Mouse (Mus musculus) stomach, postnatal 0 days (tissue): ENCODE measurements around the gene Banf1. TPM values are rescaled to one million over a fixed set of nuclear protein-coding genes. Genes with fewer than 3 reads are reported as not detected.

Experiments
- ATAC-seq: fragments of 200-750 bp; cut with Nextera tagmentation; 2 replicates; pipeline ENCODE4 v1.8.0; 2017; ENCODE audit not compliant: low FRiP score, low TSS enrichment
- DNase-seq: peaks from one replicate; pipeline ENCODE4 v3.0.0-alpha.2; 2016; ENCODE audit warnings: low spot score
- H3K27ac ChIP-seq: fragments of 300-500 bp; sonication (generic); replicated peaks from 2 replicates; pipeline ENCODE4 v1.5.1; 2014; ENCODE audit warnings: mild to moderate bottlenecking, control low read depth
- H3K27me3 ChIP-seq: fragments of 300-500 bp; sonication (generic); 2 replicates; pipeline ENCODE4 v1.6.1; 2014; ENCODE audit warnings: low read length; ENCODE audit not compliant: control insufficient read depth, insufficient read depth
- H3K36me3 ChIP-seq: fragments of 300-500 bp; sonication (generic); 2 replicates; pipeline ENCODE4 v1.6.1; 2014; ENCODE audit warnings: low read length, mixed read lengths; ENCODE audit not compliant: control insufficient read depth, insufficient read depth
- H3K4me1 ChIP-seq: fragments of 300-500 bp; sonication (generic); replicated peaks from 2 replicates; pipeline ENCODE4 v1.6.1; 2014; ENCODE audit warnings: antibody characterized with exemption; ENCODE audit not compliant: control insufficient read depth, insufficient read depth
- H3K4me2 ChIP-seq: fragments of 300-500 bp; sonication (generic); replicated peaks from 2 replicates; pipeline ENCODE4 v1.6.1; 2014; ENCODE audit warnings: low read depth, mild to moderate bottlenecking, control low read depth, moderate library complexity
- H3K4me3 ChIP-seq: fragments of 300-500 bp; sonication (generic); 2 replicates; pipeline ENCODE4 v1.5.1; 2014; ENCODE audit warnings: low read depth, low read length, control low read depth
- H3K9ac ChIP-seq: fragments of 300-500 bp; sonication (generic); 2 replicates; pipeline ENCODE4 v1.6.1; 2014; ENCODE audit warnings: mild to moderate bottlenecking, low read length, control low read depth, mixed read lengths
- H3K9me3 ChIP-seq: fragments of 300-500 bp; sonication (generic); 2 replicates; pipeline ENCODE4 v1.6.1; 2016; ENCODE audit warnings: low read length; ENCODE audit not compliant: control insufficient read depth
- CTCF ChIP-seq: IDR thresholded peaks from 2 replicates; pipeline ENCODE4 v1.5.1; 2016; ENCODE audit warnings: antibody characterized with exemption, low read depth, mild to moderate bottlenecking, moderate library complexity
- EP300 ChIP-seq: optimal IDR thresholded peaks from 2 replicates; pipeline ENCODE3; 2016; ENCODE audit warnings: antibody characterized with exemption
- WGBS: fragments of 180-500 bp; shearing (Covaris S2); extraction: QIAGEN DNeasy Blood & Tissue Kit; methylation state at CpG from one replicate; pipeline ENCODE4 v1.1.7; 2014; 5-methylcytosine and 5-hydroxymethylcytosine counted together
- polyA plus RNA-seq: library from polyadenylated mRNA; unstranded; fragments of >200 nt; fragmentation: Nextera tagmentation; extraction: Ambion mirVana; gene quantifications from 2 replicates; pipeline ENCODE4 v1.2.1, GENCODE M21; 2015

Banf1 gene
- polyA plus RNA-seq, result 279 and 293 TPM in 2 replicates

DNA sequence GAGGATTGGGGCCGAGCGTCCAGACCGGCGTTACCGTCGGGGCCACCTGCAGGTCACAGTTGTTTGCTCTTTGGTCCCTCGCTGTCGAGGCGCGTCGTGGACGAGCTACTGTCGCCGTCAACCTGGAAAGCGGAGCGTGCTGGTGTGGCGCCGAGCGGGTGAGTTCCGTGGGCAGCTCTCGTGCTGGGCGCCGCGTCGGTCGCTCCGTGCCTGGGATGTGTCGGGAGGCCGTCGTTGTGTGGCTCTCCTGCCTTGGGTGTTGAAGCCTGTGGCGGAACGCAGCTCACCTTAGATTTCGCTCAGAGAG lies at the start of gene Banf1:
Banf1 (minus strand) TSS at position 116 of the 307 bp plus-strand sequence.
- TF ChIP-seq CTCF, result no peak
- Histone ChIP-seq H3K27me3 (no peaks in the 10 kb centered on the region), H3K36me3 (peaks cover 15% of the 10 kb centered on the region; the same call in 1 of the 2 replicates), H3K4me1 (peaks cover 6% of the 10 kb centered on the region; the same call in 1 of the 2 replicates), H3K4me2 (peak within 1 kb of the TSS; percentile 93), H3K9me3 (no peaks in the 10 kb centered on the region), H3K9ac (peak within 1 kb of the TSS; percentile 54), H3K27ac (peak within 1 kb of the TSS; percentile 96), H3K4me3 (peak within 1 kb of the TSS; percentile 55)
- ATAC-seq, result no peak
- DNase-seq, result no peak
- under 1% methylated on average over 31 of the region's 33 CpGs for WGBS

DNA sequence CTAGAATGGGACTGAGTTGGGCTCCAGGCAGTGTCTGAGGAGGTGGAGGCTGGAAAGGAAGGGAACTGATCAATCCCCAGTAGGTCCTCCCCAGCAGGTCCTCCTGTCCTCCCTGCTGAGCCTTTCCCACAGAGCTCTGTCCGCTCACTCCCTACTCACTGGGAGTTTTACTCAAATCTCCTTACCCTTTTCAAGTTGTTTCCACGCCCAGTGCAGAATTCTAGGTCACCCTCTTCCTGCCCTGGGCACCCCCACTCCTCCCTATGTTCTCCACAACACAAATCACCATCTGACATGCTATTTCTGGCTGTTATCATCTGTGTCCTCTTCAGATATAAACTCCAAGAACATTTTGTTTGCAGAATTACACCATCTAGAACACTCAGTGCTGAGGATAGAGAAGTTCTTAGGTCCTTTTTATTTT lies 47.6 kb upstream of the Banf1 start:
- DNase-seq (no peak), ATAC-seq (no peak)
- no peaks in the 10 kb centered on the region for H3K4me1 ChIP-seq
- no peak overlapping the region for H3K9ac ChIP-seq
- no peak overlapping the region for H3K4me3 ChIP-seq
- no peaks in the 10 kb centered on the region for H3K36me3 ChIP-seq
- no peaks in the 10 kb centered on the region for H3K27me3 ChIP-seq
- 56% methylated on average over 2 of the region's 2 CpGs for WGBS
- H3K4me2 ChIP-seq, result no peak overlapping the region
- TF ChIP-seq CTCF, result no peak
- no peak for TF ChIP-seq EP300
- H3K9me3 ChIP-seq, result no peaks in the 10 kb centered on the region
- no peak overlapping the region for H3K27ac ChIP-seq

DNA sequence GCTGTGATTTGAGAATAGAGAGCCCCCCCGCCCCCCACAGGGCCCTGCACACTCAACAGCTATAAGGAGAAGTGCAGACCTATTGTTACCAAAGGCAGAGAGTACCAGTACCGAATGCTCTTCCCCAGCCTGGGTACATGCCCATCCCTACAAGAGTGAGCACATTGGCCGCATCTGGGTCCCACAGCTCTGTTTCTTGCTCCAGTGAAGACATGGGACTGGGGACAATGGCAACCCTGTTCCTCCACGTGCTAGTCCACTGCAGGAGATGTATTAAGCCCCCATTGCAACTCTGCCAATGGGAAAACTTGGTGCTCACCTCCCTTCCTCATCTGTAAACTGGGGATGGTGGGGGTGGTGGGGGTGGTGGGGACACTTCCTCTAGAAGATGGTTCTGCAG lies 46.9 kb upstream of the Banf1 start:
- Histone ChIP-seq H3K4me1 (no peaks in the 10 kb centered on the region), H3K4me2 (no peak overlapping the region), H3K9ac (no peak overlapping the region), H3K9me3 (no peaks in the 10 kb centered on the region), H3K27ac (no peak overlapping the region), H3K4me3 (no peak overlapping the region), H3K27me3 (no peaks in the 10 kb centered on the region), H3K36me3 (peaks cover 1% of the 10 kb centered on the region; the same call in 1 of the 2 replicates)
- ATAC-seq, result no peak
- DNase-seq, result no peak
- WGBS, result 73% methylated on average over 4 of the region's 4 CpGs
- TF ChIP-seq EP300 (no peak), CTCF (no peak)

DNA sequence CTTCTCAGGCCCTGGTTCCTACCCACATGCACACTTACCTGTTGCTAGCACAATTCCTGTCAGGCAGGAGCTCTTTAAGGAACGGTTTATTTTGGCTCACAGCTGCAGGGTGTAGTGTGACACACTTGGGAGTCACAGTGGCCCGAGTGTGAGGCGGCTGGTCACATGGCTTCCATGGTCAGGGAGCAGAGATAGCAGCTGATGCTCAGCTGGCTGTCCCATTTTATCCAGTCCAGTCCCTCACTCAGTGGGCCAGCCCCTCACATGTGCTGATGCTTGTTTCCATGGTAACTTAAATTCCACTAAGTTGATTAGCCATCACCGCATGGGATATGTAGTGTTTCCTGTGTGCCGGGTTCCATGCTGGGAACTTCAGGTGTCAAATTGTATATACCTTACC lies 45.0 kb upstream of the Banf1 start:
- H3K27me3 ChIP-seq, result no peaks in the 10 kb centered on the region
- H3K36me3 ChIP-seq, result peaks cover 2% of the 10 kb centered on the region; the same call in 1 of the 2 replicates
- TF ChIP-seq EP300 (no peak), CTCF (no peak)
- ATAC-seq (no peak), DNase-seq (no peak)
- no peaks in the 10 kb centered on the region for H3K9me3 ChIP-seq
- no peak overlapping the region for H3K9ac ChIP-seq
- WGBS, result 60% methylated on average over 5 of the region's 5 CpGs
- H3K27ac ChIP-seq, result no peak overlapping the region
- H3K4me1 ChIP-seq, result no peaks in the 10 kb centered on the region
- no peak overlapping the region for H3K4me3 ChIP-seq
- H3K4me2 ChIP-seq, result no peak overlapping the region

DNA sequence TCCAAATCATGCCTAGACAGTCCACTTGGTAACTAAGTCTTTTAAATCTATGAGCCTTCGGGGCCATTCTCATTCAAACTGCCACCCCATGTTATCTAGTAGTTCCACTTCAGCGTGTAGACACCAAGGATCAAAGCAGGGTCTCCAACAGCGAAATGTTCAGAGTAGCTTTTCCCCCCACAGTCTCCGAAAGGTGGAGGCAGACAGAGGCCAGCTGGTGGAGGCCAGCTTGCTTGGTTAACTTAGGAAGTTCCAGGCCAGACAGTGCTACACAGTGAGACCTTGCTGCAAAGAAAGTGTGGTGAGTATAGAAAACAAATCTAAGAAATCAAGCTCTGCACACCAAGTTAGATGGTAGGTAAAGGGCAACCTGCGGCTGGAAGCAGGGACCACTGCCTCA lies 43.7 kb upstream of the Banf1 start:
- H3K9me3 ChIP-seq, result no peaks in the 10 kb centered on the region
- H3K9ac ChIP-seq, result no peak overlapping the region
- DNase-seq (no peak), ATAC-seq (no peak)
- peaks cover 2% of the 10 kb centered on the region; the same call in 1 of the 2 replicates for H3K36me3 ChIP-seq
- H3K4me3 ChIP-seq, result no peak overlapping the region
- no peak for TF ChIP-seq CTCF
- TF ChIP-seq EP300, result no peak
- no peaks in the 10 kb centered on the region for H3K27me3 ChIP-seq
- H3K27ac ChIP-seq, result no peak overlapping the region
- H3K4me2 ChIP-seq, result no peak overlapping the region
- H3K4me1 ChIP-seq, result no peaks in the 10 kb centered on the region
- 88% methylated on average over 5 of the region's 5 CpGs for WGBS

DNA sequence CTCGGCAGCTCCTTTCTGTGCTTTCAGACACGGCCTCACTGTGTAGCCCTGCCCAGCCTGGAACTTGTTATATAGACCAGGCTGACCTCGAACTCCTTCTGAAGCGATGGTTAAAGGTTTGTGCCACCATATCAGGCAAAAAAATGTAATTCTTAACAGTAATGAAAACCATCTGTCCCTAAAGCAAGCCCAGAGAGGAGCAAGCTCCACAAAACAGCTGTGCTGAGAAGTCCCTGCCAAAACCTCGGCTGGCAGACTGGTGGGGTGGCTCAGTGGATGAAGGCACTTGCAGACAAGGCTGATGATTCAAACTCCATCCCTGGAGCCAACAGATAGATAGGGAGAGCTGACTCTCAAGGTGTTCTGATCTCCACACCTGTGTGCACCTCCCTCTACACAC lies 42.1 kb upstream of the Banf1 start:
- Histone ChIP-seq H3K9ac (no peak overlapping the region), H3K4me3 (no peak overlapping the region), H3K27me3 (no peaks in the 10 kb centered on the region), H3K36me3 (peaks cover 2% of the 10 kb centered on the region; the same call in 1 of the 2 replicates), H3K4me1 (no peaks in the 10 kb centered on the region), H3K9me3 (no peaks in the 10 kb centered on the region), H3K27ac (no peak overlapping the region; the same call in 1 of the 2 replicates), H3K4me2 (no peak overlapping the region)
- no peak for DNase-seq
- no peak for ATAC-seq
- TF ChIP-seq CTCF, result no peak
- TF ChIP-seq EP300, result no peak
- 54% methylated on average over 5 of the region's 5 CpGs for WGBS
